ENCODE assay signal across 15 mouse cellular contexts in genomic region chr10:79544631-79545030, GRCm38 (mm10). TPM values are rescaled to one million over a fixed set of nuclear protein-coding genes. Genes with fewer than 3 reads are reported as not detected.
"Had no signal": no experiment of that assay in that cellular context is flagged by ENCODE, and none has a peak within 500 bp of the region (broad histone marks: within the 10 kb centered on the region; RNA-seq: fewer than 3 reads in every experiment).

No protein-coding gene starts in this region.

- ATAC-seq: inflammation-experienced regulatory T-cells, adult 6 months; lung, postnatal 0 days; midbrain, embryonic 16.5 days had no signal

- H3K4me3 ChIP-seq: layer of hippocampus, adult 2 months; limb, embryonic 13.5 days; neural tube, embryonic 13.5 days; stomach, embryonic 15.5 days had no signal

- H3K9me3 ChIP-seq: limb, embryonic 13.5 days; neural tube, embryonic 13.5 days; stomach, embryonic 15.5 days had no signal

- H3K4me1 ChIP-seq: limb, embryonic 13.5 days; neural tube, embryonic 13.5 days; stomach, embryonic 15.5 days had no signal

- H3K27ac ChIP-seq: kidney, postnatal 0 days; layer of hippocampus, adult 2 months; limb, embryonic 13.5 days; liver, embryonic 14.5 days; neural tube, embryonic 13.5 days; stomach, embryonic 15.5 days had no signal

- DNase-seq: kidney, adult 8-10 months; lung, adult 2 months; lung, postnatal 36 days; right cerebral cortex, adult 18-20 months; thymus, postnatal 4 days had no signal

- H3K4me2 ChIP-seq: limb, embryonic 13.5 days; midbrain, embryonic 11.5 days; neural tube, embryonic 13.5 days; stomach, embryonic 15.5 days had no signal

- H3K27me3 ChIP-seq: limb, embryonic 13.5 days; neural tube, embryonic 13.5 days; stomach, embryonic 15.5 days had no signal

- H3K9ac ChIP-seq: limb, embryonic 13.5 days; liver, embryonic 14.5 days; neural tube, embryonic 13.5 days; stomach, embryonic 15.5 days had no signal

RNA-seq across cellular contexts. Expression of gene Theg, which starts 42.5 kb away (rescaled TPM):
- polyA plus RNA-seq: inflammation-experienced regulatory T-cells, adult 6 months; kidney, postnatal 0 days; limb, embryonic 13.5 days; liver, embryonic 14.5 days; lung, adult 2 months; lung, postnatal 0 days; midbrain, embryonic 11.5 days; midbrain, embryonic 16.5 days; neural tube, embryonic 13.5 days; stomach, embryonic 15.5 days had no signal
